Mouse (Mus musculus): ENCODE measurements around the gene Kif2c. TPM values are rescaled to one million over a fixed set of nuclear protein-coding genes. Genes with fewer than 3 reads are reported as not detected.
A peak's percentile ranks its signal among the peaks of the same experiment; 100 is the strongest.

Gene Kif2c
- polyA plus RNA-seq, 1 experiment from 2014 or later = 45.8 TPM

DNA sequence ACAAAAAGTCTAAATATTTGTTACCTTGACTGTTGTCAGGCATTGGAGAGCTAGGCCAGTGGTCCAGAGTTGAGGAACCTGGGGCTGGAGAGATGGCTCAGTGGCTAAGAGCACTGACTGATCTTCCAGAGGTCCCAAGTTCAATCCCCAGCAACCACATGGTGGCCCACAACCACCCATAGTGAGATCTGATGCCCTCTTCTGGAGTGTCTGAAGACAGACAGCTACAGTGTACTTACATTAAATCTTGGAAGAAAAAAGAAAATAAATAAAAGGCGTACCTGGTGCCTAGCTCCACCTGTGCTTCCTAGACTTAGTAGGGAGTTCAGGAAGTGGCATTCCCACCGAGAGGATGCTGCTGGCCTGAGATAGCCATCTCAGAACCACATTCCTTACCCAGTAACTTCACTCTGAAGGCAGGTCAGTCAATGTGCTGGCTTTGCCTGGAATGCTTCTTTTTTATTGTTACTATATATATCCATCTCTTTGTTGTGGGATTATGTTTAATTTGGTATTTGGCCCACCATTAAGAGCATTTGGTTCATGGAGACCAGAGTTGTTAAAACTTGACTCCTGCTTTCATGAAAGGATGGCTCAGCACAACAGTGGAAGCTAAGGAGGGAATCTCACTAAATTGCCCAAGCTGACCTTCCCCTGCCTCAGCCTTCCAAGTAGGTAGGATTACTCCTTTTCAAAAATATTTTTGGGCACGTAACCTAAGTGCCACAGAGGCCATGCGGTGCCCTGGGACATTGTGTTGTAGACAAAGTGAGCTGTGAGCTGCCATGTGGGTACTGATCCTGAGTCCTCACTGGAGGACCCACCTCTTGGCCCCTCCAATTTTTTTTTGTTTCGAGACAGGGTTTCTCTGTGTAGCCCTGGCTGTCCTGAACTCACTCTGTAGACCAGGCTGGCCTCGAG, 32.9 kb downstream of the Kif2c start:
- H3K27me3 ChIP-seq = no peaks in the 10 kb centered on the region
- no peak for ATAC-seq (ENCODE audit: insufficient number of reproducible peaks, low FRiP score, low TSS enrichment, low read depth)
- H3K9me3 ChIP-seq (replicated peaks) = no peaks in the 10 kb centered on the region
- no peak overlapping the region for H3K4me2 ChIP-seq (replicated peaks)
- WGBS = 70% methylated on average over 6 of the region's 6 CpGs
- H3K4me3 ChIP-seq (replicated peaks) = no peak overlapping the region
- H3K36me3 ChIP-seq = peaks cover 55% of the 10 kb centered on the region
- H3K9ac ChIP-seq = no peak overlapping the region
- H3K27ac ChIP-seq (replicated peaks) = 0 out of 2 replicates have a peak overlapping the region, but pooled peaks have one; percentile 7
- H3K4me1 ChIP-seq = peaks cover 17% of the 10 kb centered on the region

DNA sequence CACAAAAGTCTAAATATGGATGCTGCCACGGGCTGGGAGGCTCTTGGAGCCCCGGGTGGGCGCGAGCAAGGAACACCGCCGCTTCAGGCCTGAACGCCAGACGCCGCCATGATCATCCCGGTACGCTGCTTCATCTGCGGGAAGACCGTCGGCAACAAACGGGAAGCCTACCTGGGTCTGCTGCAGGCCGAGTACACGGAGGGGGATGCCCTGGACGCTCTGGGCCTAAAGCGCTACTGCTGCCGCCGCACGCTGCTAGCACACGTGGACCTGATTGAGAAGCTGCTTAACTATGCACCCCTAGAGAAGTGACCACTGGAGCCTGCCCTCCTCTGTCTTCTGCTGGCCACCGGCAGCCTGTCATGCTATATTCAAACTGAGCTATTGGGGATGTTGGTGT, 33.6 kb downstream of the Kif2c start:
- H3K4me3 ChIP-seq (replicated peaks) = no peak overlapping the region
- H3K4me2 ChIP-seq (replicated peaks) = no peak overlapping the region
- H3K4me1 ChIP-seq = peaks cover 10% of the 10 kb centered on the region
- no peak overlapping the region for H3K9ac ChIP-seq
- H3K27ac ChIP-seq (replicated peaks) = peak overlapping the region; percentile 34; the same call in 1 of the 2 replicates
- H3K36me3 ChIP-seq = peaks cover 50% of the 10 kb centered on the region
- WGBS = 64% methylated on average over 24 of the region's 24 CpGs
- no peaks in the 10 kb centered on the region for H3K27me3 ChIP-seq
- no peaks in the 10 kb centered on the region for H3K9me3 ChIP-seq (replicated peaks)
- no peak for ATAC-seq (ENCODE audit: insufficient number of reproducible peaks, low FRiP score, low TSS enrichment, low read depth)

DNA sequence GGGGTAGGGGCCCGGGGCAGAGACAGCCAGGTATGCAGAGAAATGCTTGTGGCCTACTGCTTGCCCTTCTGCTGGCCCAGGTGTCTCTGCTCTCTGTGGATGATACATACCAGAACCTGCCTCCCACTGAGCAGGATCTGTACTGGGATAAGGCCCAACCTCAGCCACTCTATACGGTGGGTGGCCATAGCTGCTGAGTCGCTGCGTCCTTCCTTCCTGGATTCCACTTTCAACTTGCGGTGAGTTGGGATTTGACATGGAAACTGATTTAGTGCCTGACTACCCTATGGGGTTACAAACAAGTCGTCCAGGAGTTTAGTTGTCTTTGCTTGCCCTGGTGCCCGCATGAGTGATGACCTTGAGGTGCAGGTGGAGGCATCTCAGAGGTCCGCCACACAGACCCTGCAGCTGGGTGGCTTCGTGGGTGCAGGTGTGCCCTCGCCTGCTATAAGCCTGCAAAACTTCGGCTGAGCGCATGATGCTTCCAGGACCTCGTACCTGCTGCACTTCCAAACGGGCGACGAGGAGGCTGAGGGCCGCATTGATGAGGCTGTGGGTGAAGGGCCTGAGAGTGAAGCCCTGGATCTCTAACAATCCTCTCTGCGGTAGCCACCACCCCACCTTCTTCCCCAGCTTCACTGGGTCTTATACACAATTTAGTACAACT, 34.3 kb downstream of the Kif2c start:
- Histone ChIP-seq H3K4me2 (replicated peaks) (no peak overlapping the region), H3K9ac (no peak overlapping the region), H3K4me3 (replicated peaks) (no peak overlapping the region), H3K27ac (replicated peaks) (0 out of 2 replicates have a peak overlapping the region, but pooled peaks have one; percentile 34), H3K27me3 (no peaks in the 10 kb centered on the region), H3K9me3 (replicated peaks) (no peaks in the 10 kb centered on the region), H3K4me1 (peaks cover 5% of the 10 kb centered on the region), H3K36me3 (peaks cover 43% of the 10 kb centered on the region)
- ATAC-seq (ENCODE audit: insufficient number of reproducible peaks, low FRiP score, low TSS enrichment, low read depth) = no peak
- 81% methylated on average over 18 of the region's 18 CpGs for WGBS

DNA sequence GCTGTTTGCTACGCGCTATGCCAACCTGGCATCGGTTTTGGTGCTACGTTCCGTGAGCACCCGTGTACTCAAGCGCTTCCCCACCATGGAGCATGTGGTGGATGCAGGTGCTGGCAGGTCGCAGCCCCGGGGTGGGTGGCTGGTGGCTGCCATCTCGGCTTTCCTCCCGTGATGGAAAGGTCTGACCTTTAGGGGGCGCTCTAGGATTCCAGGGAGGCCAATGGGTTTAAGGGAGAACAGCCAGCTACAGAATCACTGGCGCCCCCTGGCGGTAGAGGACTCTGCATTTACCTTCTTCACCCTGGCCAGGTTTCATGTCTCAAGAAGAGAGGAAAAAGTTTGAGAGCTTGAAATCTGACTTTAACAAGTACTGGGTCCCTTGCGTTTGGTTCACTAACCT, 36.3 kb downstream of the Kif2c start:
- no peaks in the 10 kb centered on the region for H3K4me1 ChIP-seq
- no peak for ATAC-seq (ENCODE audit: insufficient number of reproducible peaks, low FRiP score, low TSS enrichment, low read depth)
- H3K9me3 ChIP-seq (replicated peaks) = no peaks in the 10 kb centered on the region
- no peak overlapping the region for H3K4me3 ChIP-seq (replicated peaks)
- H3K27me3 ChIP-seq = no peaks in the 10 kb centered on the region
- no peak overlapping the region for H3K27ac ChIP-seq (replicated peaks)
- H3K36me3 ChIP-seq = peaks cover 26% of the 10 kb centered on the region
- H3K9ac ChIP-seq = no peak overlapping the region
- 31% methylated on average over 15 of the region's 15 CpGs for WGBS
- H3K4me2 ChIP-seq (replicated peaks) = no peak overlapping the region

DNA sequence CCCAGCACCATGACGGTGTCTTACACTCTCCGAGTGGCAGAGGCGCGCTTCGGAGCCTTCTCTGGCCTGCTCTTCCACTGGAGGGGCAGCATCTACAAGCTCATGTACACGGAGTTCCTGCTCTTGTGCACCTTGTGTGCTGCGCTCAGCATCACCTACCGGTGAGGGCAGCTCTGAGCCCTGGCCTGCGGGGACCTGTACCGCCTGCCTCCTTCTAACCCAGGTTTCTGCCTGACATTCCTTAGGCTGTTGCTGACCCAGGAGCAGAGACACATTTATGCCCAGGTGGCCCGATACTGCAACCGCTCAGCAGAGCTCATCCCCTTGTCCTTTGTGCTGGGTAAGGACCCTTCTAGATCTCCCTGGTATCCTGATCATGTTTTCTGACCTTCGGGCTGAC, 37.2 kb downstream of the Kif2c start:
- no peak overlapping the region for H3K4me3 ChIP-seq (replicated peaks)
- no peak for ATAC-seq (ENCODE audit: insufficient number of reproducible peaks, low FRiP score, low TSS enrichment, low read depth)
- no peaks in the 10 kb centered on the region for H3K27me3 ChIP-seq
- H3K9me3 ChIP-seq (replicated peaks) = no peaks in the 10 kb centered on the region
- WGBS = 86% methylated on average over 13 of the region's 13 CpGs
- H3K36me3 ChIP-seq = peaks cover 16% of the 10 kb centered on the region
- H3K4me1 ChIP-seq = no peaks in the 10 kb centered on the region
- H3K9ac ChIP-seq = no peak overlapping the region
- H3K27ac ChIP-seq (replicated peaks) = no peak overlapping the region
- no peak overlapping the region for H3K4me2 ChIP-seq (replicated peaks)

DNA sequence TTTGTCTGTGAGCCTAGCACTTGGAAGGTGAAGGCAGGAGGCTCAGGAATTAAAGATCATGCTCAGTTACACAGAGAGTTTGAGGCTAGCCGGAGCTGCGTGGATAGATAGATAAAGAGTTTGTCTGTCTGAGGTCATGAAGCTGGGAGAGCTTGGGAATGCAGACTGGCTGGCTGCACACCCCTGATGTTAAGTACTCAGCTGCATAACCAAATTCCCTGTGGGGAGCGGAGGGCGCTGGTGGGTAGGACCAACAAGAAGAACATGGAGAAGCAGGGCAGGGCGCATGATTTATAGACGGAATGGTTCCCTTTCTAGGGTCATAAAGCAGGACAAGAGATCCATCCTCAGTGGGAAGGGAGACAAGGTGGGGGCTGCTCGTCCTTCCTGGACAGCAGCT, 39.4 kb downstream of the Kif2c start:
- Histone ChIP-seq H3K36me3 (no peaks in the 10 kb centered on the region), H3K27ac (replicated peaks) (no peak overlapping the region), H3K4me1 (no peaks in the 10 kb centered on the region), H3K9me3 (replicated peaks) (no peaks in the 10 kb centered on the region), H3K4me3 (replicated peaks) (no peak overlapping the region), H3K4me2 (replicated peaks) (no peak overlapping the region), H3K27me3 (no peaks in the 10 kb centered on the region), H3K9ac (no peak overlapping the region)
- 52% methylated on average over 7 of the region's 7 CpGs for WGBS
- ATAC-seq (ENCODE audit: insufficient number of reproducible peaks, low FRiP score, low TSS enrichment, low read depth) = no peak

DNA sequence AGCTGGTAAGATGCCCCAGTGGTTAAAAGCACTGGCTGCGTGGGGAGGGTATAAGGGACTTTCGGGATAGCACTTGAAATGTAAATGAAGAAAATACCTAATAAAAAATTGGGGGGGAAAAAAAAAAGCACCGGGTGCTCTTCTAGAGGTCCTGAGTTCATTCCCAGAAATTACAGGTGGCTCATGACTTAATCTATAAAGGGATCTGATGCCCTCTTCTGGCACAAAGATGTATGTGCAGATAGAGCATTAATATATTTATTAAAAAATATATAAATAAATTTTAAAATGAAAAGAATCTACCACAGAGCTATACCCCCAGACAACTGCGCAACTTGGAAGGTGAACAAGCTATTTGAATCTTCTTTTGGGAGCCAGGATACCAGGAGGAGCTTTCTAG, 41.8 kb downstream of the Kif2c start:
- Histone ChIP-seq H3K27ac (replicated peaks) (no peak overlapping the region), H3K4me1 (no peaks in the 10 kb centered on the region), H3K9me3 (replicated peaks) (no peaks in the 10 kb centered on the region), H3K4me2 (replicated peaks) (no peak overlapping the region), H3K4me3 (replicated peaks) (no peak overlapping the region), H3K36me3 (no peaks in the 10 kb centered on the region), H3K27me3 (no peaks in the 10 kb centered on the region), H3K9ac (no peak overlapping the region)
- WGBS = 22% methylated on average over 4 of the region's 4 CpGs
- no peak for ATAC-seq (ENCODE audit: insufficient number of reproducible peaks, low FRiP score, low TSS enrichment, low read depth)

DNA sequence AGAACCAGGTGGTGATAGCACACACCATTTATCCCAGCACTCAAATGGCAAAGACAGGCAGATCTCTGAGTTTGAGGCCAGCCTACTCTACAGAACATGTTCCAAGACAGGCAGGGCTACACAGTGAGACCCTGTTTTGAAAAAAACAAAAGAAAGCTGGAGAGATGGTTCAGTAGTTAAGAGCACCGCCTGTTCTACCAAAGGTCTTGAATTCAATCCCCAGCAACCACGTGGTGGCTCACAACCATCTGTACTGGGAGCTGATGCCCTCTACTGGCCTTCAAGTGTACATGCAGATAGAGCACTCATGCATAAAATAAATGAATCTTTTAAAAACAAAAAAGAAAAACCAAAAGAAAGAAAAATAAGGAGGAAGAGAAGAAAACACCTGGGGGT, 43.2 kb downstream of the Kif2c start:
- H3K9ac ChIP-seq = no peak overlapping the region
- peaks cover 4% of the 10 kb centered on the region for H3K4me1 ChIP-seq
- no peaks in the 10 kb centered on the region for H3K9me3 ChIP-seq (replicated peaks)
- H3K27ac ChIP-seq (replicated peaks) = no peak overlapping the region
- WGBS = 5% methylated on average over 2 of the region's 2 CpGs
- no peak for ATAC-seq (ENCODE audit: insufficient number of reproducible peaks, low FRiP score, low TSS enrichment, low read depth)
- H3K4me3 ChIP-seq (replicated peaks) = no peak overlapping the region
- H3K4me2 ChIP-seq (replicated peaks) = no peak overlapping the region
- H3K36me3 ChIP-seq = no peaks in the 10 kb centered on the region
- no peaks in the 10 kb centered on the region for H3K27me3 ChIP-seq

DNA sequence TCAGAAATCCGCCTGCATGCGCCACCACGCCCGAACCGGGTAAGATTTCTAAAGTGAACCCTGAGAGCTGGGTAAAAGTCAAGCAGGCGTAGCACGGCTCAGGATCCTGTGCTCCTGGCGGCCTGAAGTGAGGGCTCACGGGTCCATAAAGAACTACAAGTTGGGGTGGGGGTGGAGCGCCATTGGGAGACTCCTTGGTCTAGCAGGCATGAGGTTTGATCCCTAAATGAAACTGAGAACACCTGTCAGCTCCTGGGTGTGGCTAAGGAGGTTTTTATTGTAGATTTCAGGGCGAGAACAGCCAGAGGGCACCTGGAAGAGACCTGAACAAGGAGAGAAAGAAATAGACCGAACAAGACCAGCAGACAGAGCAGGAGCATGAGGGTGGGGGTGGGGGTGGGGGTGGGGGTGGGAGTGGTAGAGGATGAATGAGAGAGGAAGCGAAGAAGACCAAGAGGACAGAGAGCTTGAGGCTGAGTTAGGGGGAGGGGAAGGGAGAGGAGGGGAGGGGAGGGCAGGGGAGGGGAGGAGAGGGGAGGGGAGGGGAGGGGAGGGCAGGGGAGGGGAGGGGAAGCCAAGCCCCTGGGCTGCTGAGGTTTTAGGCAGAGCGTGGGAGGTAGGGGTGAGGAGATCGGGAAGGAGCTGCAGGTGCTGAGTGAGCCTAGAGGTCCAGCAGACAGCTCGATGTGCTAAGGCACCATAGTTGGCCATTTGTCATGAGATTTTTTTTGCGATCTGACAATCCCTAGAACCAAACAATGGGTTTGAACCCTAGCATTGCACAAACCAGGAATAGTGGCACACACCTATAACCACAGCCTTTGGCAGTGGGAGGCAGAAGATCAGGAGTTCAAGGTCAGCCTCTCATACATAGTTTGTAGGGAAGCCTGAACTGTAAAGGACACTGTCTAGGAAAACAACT, 43.9 kb downstream of the Kif2c start:
- no peak overlapping the region for H3K4me2 ChIP-seq (replicated peaks)
- no peaks in the 10 kb centered on the region for H3K9me3 ChIP-seq (replicated peaks)
- H3K4me3 ChIP-seq (replicated peaks) = no peak overlapping the region
- 58% methylated on average over 16 of the region's 17 CpGs for WGBS
- no peak overlapping the region for H3K27ac ChIP-seq (replicated peaks)
- H3K36me3 ChIP-seq = no peaks in the 10 kb centered on the region
- no peak for ATAC-seq (ENCODE audit: insufficient number of reproducible peaks, low FRiP score, low TSS enrichment, low read depth)
- H3K4me1 ChIP-seq = peaks cover 7% of the 10 kb centered on the region
- H3K9ac ChIP-seq = no peak overlapping the region
- H3K27me3 ChIP-seq = no peaks in the 10 kb centered on the region

DNA sequence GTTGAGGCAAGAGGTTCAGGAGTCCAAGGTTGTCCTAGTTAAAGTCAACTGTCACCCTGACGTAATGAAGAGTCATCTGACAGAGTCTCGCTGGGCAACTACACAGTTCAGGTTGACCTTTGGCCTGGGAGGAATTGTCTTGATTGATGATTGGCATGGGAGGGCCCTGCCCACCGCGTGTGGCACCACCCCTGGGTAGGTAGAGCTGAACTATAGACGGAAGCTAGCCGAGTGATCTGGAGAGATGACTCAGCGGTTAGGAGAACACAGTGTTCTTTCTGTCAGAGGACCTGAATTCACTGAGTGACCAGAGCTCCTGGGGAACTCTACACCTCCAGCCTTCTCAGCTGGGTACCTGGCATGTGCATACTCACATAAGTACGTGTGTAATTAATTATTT, 46.4 kb downstream of the Kif2c start:
- no peak for ATAC-seq (ENCODE audit: insufficient number of reproducible peaks, low FRiP score, low TSS enrichment, low read depth)
- H3K4me2 ChIP-seq (replicated peaks) = no peak overlapping the region
- peaks cover 23% of the 10 kb centered on the region for H3K4me1 ChIP-seq
- no peaks in the 10 kb centered on the region for H3K9me3 ChIP-seq (replicated peaks)
- no peak overlapping the region for H3K9ac ChIP-seq
- WGBS = 19% methylated on average over 8 of the region's 8 CpGs
- H3K27me3 ChIP-seq = peaks cover 15% of the 10 kb centered on the region
- no peaks in the 10 kb centered on the region for H3K36me3 ChIP-seq
- H3K4me3 ChIP-seq (replicated peaks) = no peak overlapping the region
- no peak overlapping the region for H3K27ac ChIP-seq (replicated peaks)

DNA sequence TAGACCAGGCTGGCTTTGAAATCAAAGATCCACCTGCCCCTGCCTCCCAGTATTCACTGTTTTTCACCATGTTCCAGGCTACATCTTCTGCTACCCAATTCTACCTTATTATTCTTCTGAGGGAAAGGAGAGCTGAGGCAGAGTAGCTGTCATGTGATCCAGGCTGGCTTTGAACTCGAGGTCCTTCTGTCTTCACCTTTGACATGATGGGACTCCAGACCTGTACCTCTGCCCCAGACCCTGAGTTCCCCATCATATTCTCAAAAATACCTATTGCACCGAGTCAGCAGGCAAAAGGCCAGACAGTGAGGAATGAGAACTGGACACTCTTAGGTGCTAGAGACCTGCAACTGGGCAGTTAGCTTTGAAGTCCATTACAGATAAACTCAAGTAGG, 47.8 kb downstream of the Kif2c start:
- ATAC-seq (ENCODE audit: insufficient number of reproducible peaks, low FRiP score, low TSS enrichment, low read depth) = no peak
- WGBS = 24% methylated on average over 2 of the region's 2 CpGs
- Histone ChIP-seq H3K27ac (replicated peaks) (no peak overlapping the region), H3K4me1 (peaks cover 23% of the 10 kb centered on the region), H3K36me3 (peaks cover 5% of the 10 kb centered on the region; the same call in 1 of the 2 replicates), H3K4me3 (replicated peaks) (no peak overlapping the region), H3K9ac (no peak overlapping the region), H3K9me3 (replicated peaks) (no peaks in the 10 kb centered on the region), H3K27me3 (peaks cover 15% of the 10 kb centered on the region), H3K4me2 (replicated peaks) (peak overlapping the region; percentile 96; the same call in 1 of the 2 replicates)

All from embryonic facial prominence, embryonic 15.5 days (tissue).